In the genomic region with DNA sequence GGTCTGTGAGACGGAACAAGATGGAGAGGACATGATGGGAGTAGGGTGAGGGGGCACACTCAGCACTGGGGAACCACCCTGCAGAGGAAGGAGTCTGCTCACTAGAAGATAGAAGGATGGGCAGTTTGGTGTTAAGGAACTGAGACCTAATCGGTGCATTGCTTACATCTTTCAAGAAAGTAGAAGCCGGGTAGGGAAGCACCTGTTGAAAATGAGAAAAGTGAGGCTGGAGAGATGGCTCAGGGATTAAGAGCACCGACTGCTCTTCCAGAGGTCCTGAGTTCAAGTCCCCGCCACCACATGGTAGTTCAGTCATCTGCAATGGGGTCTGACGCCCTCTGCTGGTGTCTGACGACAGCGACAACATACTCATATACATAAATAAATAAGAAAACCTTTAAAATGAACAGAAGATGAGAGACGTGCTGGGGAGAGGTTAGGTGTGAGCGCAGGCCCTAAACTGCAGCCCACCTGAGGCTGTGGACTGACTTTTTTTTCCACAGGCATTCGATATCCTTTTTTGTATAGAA, we compare ENCODE assay signal across 10 mouse cellular contexts. TPM values are rescaled to one million over a fixed set of nuclear protein-coding genes. Genes with fewer than 3 reads are reported as not detected.
DNase-seq lines count a peak whose midpoint lies in the region; ATAC-seq and TF ChIP-seq lines count a peak whose summit lies in the region.
"Had no signal": no experiment of that assay in that cellular context is flagged by ENCODE, and none has a peak within 500 bp of the region (broad histone marks: within the 10 kb centered on the region; RNA-seq: fewer than 3 reads in every experiment).

No protein-coding gene starts in this region.

- H3K9ac ChIP-seq in kidney, embryonic 15.5 days: no peak overlapping the region
- H3K9ac ChIP-seq: limb, embryonic 12.5 days had no signal

- H3K27me3 ChIP-seq in kidney, embryonic 15.5 days: no peaks in the 10 kb centered on the region
- H3K27me3 ChIP-seq in E14TG2a.4 (ENCODE audit: insufficient read depth, low read length): no peaks in the 10 kb centered on the region
- H3K27me3 ChIP-seq: limb, embryonic 12.5 days had no signal

- H3K4me1 ChIP-seq in kidney, embryonic 15.5 days: peaks cover 23% of the 10 kb centered on the region; the same call in 1 of the 2 replicates
- H3K4me1 ChIP-seq in E14TG2a.4 (replicated peaks; ENCODE audit: low read depth, low read length): peaks cover 6% of the 10 kb centered on the region; the same call in 1 of the 2 replicates

- no peak overlapping the region for H3K4me2 ChIP-seq in kidney, embryonic 15.5 days
- H3K4me2 ChIP-seq: limb, embryonic 12.5 days had no signal

- 76% methylated on average over 11 of the region's 11 CpGs for WGBS in kidney, embryonic 15.5 days

- H3K4me3 ChIP-seq in kidney, embryonic 15.5 days (replicated peaks): no peak overlapping the region
- no peak overlapping the region for H3K4me3 ChIP-seq in E14TG2a.4 (replicated peaks; ENCODE audit: low read length)
- H3K4me3 ChIP-seq: limb, embryonic 12.5 days had no signal

- H3K27ac ChIP-seq in kidney, embryonic 15.5 days: no peak overlapping the region
- H3K27ac ChIP-seq: limb, embryonic 12.5 days had no signal

- peak; percentile 38 for DNase-seq in kidney, postnatal 10 days
- DNase-seq in ZHBTc4 (ENCODE audit: low read depth, low spot score) (peak; percentile 42), adipocyte (ENCODE audit: low spot score) (no peak)
- peak; percentile 37 for DNase-seq in spleen, adult 12 weeks (ENCODE audit: low spot score)
- no peak for DNase-seq in gastrocnemius, postnatal 4 days (ENCODE audit: low spot score in 2 of 2)
- DNase-seq in frontal cortex, adult 2 months (ENCODE audit: extremely low spot score in 1 of 2, low spot score in 1 of 2): no peak
- DNase-seq: heart, postnatal 14 days had no signal

- TF ChIP-seq CTCF in E14TG2a.4 (conservative IDR thresholded peaks at IDR 0.05; ENCODE audit: low read length): peak; percentile 18; the same call in 1 of the 2 replicates

- no peaks in the 10 kb centered on the region for H3K9me3 ChIP-seq in kidney, embryonic 15.5 days (replicated peaks)
- peaks cover 15% of the 10 kb centered on the region for H3K9me3 ChIP-seq in E14TG2a.4 (ENCODE audit: low read length)
- H3K9me3 ChIP-seq: limb, embryonic 12.5 days had no signal

- no peaks in the 10 kb centered on the region for H3K36me3 ChIP-seq in kidney, embryonic 15.5 days
- H3K36me3 ChIP-seq in E14TG2a.4 (ENCODE audit: insufficient read depth, low read length): no peaks in the 10 kb centered on the region
- H3K36me3 ChIP-seq: limb, embryonic 12.5 days had no signal

- ATAC-seq in kidney, embryonic 15.5 days (replicated peaks; ENCODE audit: low FRiP score): no peak

RNA-seq across cellular contexts. Expression of gene Ifnar1, which starts 25.1 kb away (rescaled TPM):
- polyA plus RNA-seq in kidney, embryonic 15.5 days (2015; fragmentation: Nextera tagmentation; extraction: Ambion mirVana): 58.5 and 62.2 TPM in 2 replicates
- 10 to 100 TPM; 61.8 to 63.4 TPM for total RNA-seq in gastrocnemius, postnatal 4 days (2021)
- polyA plus RNA-seq in frontal cortex, adult 2 months (2012; rRNA removed): 34.4 and 37.8 TPM in 2 replicates

RNA-seq across cellular contexts. Expression of gene Il10rb, which starts 53.9 kb away (rescaled TPM):
- polyA plus RNA-seq in kidney, embryonic 15.5 days (2015; fragmentation: Nextera tagmentation; extraction: Ambion mirVana): 29.9 and 31.0 TPM in 2 replicates
- 10 to 100 TPM; 26.3 to 27.4 TPM for total RNA-seq in gastrocnemius, postnatal 4 days (2021)
- polyA plus RNA-seq in frontal cortex, adult 2 months (2012; rRNA removed): 11.1 and 14.8 TPM in 2 replicates

Comparison
In these comparisons a context has a peak if more than half of its experiments do, and no peak if none do; other contexts are left out.
1. DNase-seq: peak in kidney, postnatal 10 days (single experiment), ZHBTc4 (single experiment) and spleen, adult 12 weeks (single experiment); none in gastrocnemius, postnatal 4 days (0 of 2), frontal cortex, adult 2 months (0 of 2) and adipocyte (single experiment).